Mouse (Mus musculus) bone marrow, adult 2 months (tissue): Measurements from ENCODE around the gene Prim2.

ENCODE experiments used
- CTCF ChIP-seq: fragments of 200-500 bp; IDR thresholded peaks from 2 replicates; pipeline ENCODE4 v1.5.1; 2011; ENCODE audit warnings: low read length, control low read depth; ENCODE audit not compliant: control insufficient read depth, insufficient read depth
- POLR2A ChIP-seq: fragments of 200-500 bp; IDR thresholded peaks from 2 replicates; pipeline ENCODE4 v1.6.1; 2011; ENCODE audit warnings: low read depth, mild to moderate bottlenecking, control low read depth, low read length, borderline replicate concordance; ENCODE audit not compliant: control insufficient read depth

GRCm38 (mm10) chr1:33490220-33490619 lies 179.4 kb downstream of the Prim2 start:
- TF ChIP-seq CTCF (no peak), POLR2A (no peak)
